Mouse (Mus musculus): Measurements from ENCODE around the gene Tmem150a. TPM values are rescaled to one million over a fixed set of nuclear protein-coding genes. Genes with fewer than 3 reads are reported as not detected.

Gene Tmem150a
- total and polyA plus RNA-seq, 2 experiments from 2014 or later: 12.9 to 28.5 TPM

DNA sequence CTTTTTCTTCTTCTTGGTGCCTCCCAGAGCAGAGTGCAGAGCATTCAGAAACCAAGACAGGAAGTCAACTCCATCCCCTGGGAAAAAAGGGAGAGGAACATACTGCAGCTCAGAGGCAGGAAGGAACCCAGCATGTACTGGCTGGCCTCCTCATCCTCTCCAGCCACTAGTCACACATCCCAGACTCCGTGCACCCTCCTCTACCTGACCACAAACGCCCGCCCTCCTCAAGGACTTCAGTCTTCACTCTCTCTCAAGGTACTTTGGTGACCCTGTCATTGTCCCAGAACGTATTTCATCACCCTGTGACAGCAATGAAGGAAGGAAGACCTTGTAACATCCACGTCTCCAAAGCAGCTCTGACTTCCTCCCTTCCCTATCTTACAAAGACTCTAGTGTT, 22.1 kb upstream of the Tmem150a start:
- WGBS: 88% methylated on average over 5 of the region's 5 CpGs
- Histone ChIP-seq H3K27ac (ENCODE audit: low read depth, low read length) (no peak overlapping the region), H3K9me3 (ENCODE audit: low read length) (no peaks in the 10 kb centered on the region), H3K27me3 (ENCODE audit: insufficient read depth, low read length) (no peaks in the 10 kb centered on the region), H3K4me1 (ENCODE audit: insufficient read depth, low read length) (no peaks in the 10 kb centered on the region), H3K36me3 (ENCODE audit: insufficient read depth, low read length) (peaks cover 65% of the 10 kb centered on the region), H3K9ac (replicated peaks; ENCODE audit: low read length, poor library complexity, severe bottlenecking) (no peak overlapping the region), H3K4me3 (ENCODE audit: low read depth, low read length) (no peak overlapping the region), H3K4me2 (ENCODE audit: low read depth, low read length, poor library complexity, severe bottlenecking) (no peak overlapping the region)
- TF ChIP-seq CTCF (IDR thresholded peaks at IDR 0.05): no peak
- DNase-seq (ENCODE audit: low spot score) (no peak), ATAC-seq (ENCODE audit: low FRiP score) (no peak)

DNA sequence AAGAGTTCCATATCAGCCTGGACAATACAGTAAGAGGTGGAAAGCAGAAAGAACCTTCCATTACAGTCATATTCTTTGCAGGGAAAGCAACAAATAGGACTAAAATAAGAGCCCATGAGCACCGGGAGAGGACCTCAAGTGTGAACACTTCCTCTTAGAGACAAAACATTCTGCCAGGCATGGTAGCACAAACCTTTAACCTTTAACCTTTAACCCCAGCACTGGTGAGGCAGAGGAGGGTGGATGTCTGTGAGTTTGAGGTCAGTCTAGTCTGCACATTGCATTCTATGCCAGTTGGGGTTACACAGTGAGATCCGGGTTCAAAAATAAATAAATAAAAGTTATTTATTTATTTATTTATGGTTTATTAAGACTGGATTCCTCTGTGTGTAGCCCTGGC, 14.8 kb upstream of the Tmem150a start:
- 60% methylated on average over 2 of the region's 2 CpGs for WGBS
- H3K4me2 ChIP-seq (ENCODE audit: low read depth, low read length, poor library complexity, severe bottlenecking): no peak overlapping the region
- H3K9ac ChIP-seq (replicated peaks; ENCODE audit: low read length, poor library complexity, severe bottlenecking): no peak overlapping the region
- no peaks in the 10 kb centered on the region for H3K9me3 ChIP-seq (ENCODE audit: low read length)
- no peak for TF ChIP-seq CTCF (IDR thresholded peaks at IDR 0.05)
- no peaks in the 10 kb centered on the region for H3K27me3 ChIP-seq (ENCODE audit: insufficient read depth, low read length)
- no peak for DNase-seq (ENCODE audit: low spot score)
- H3K4me1 ChIP-seq (ENCODE audit: insufficient read depth, low read length): peaks cover 7% of the 10 kb centered on the region; the same call in 1 of the 2 replicates
- no peak overlapping the region for H3K27ac ChIP-seq (ENCODE audit: low read depth, low read length)
- H3K4me3 ChIP-seq (ENCODE audit: low read depth, low read length): no peak overlapping the region
- H3K36me3 ChIP-seq (ENCODE audit: insufficient read depth, low read length): peaks cover 29% of the 10 kb centered on the region
- ATAC-seq (ENCODE audit: low FRiP score): no peak

DNA sequence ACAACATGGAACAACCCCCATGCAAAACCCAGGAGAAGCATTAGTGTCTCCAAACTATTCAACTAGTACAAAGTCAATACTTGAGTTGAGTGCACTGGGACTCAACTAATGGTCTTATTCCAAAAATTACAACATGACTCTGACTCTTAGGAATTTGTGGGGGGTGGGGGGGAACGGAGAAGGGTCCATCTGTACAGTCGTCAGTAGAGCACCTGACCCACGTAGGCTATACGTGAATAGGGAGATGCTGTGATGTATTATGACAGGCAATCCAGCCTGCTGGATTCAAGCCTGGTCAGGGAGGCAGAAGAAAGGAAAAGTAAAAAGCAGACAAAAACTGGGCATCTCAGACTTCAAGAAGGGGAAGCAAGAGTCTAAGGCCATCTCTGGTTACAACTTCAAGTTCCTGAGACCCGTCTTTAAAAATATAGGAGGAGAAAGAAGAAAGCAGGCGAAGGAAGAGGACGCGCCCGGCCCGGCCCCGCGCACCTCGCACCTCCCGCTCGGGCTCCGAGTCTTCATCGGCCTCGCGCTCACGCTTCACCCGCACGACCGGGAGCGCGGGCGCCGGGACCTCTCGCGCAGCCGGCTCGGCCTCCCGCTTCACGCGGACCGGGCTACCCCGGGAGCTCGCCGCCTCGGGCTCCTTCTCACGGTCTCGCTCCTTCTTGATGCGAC, 10.7 kb upstream of the Tmem150a start:
- TF ChIP-seq CTCF (IDR thresholded peaks at IDR 0.05): no peak
- under 1% methylated on average over 42 of the region's 42 CpGs for WGBS
- DNase-seq (ENCODE audit: low spot score): no peak
- H3K27ac ChIP-seq (ENCODE audit: low read depth, low read length): peak overlapping the region; percentile 62
- H3K4me2 ChIP-seq (ENCODE audit: low read depth, low read length, poor library complexity, severe bottlenecking): peak overlapping the region; percentile 89
- H3K27me3 ChIP-seq (ENCODE audit: insufficient read depth, low read length): no peaks in the 10 kb centered on the region
- peak; percentile 38 for ATAC-seq (ENCODE audit: low FRiP score)
- peaks cover 13% of the 10 kb centered on the region; the same call in 1 of the 2 replicates for H3K4me1 ChIP-seq (ENCODE audit: insufficient read depth, low read length)
- peak overlapping the region; percentile 80 for H3K9ac ChIP-seq (replicated peaks; ENCODE audit: low read length, poor library complexity, severe bottlenecking)
- H3K36me3 ChIP-seq (ENCODE audit: insufficient read depth, low read length): peaks cover 10% of the 10 kb centered on the region
- peak overlapping the region; percentile 88 for H3K4me3 ChIP-seq (ENCODE audit: low read depth, low read length)
- H3K9me3 ChIP-seq (ENCODE audit: low read length): no peaks in the 10 kb centered on the region

DNA sequence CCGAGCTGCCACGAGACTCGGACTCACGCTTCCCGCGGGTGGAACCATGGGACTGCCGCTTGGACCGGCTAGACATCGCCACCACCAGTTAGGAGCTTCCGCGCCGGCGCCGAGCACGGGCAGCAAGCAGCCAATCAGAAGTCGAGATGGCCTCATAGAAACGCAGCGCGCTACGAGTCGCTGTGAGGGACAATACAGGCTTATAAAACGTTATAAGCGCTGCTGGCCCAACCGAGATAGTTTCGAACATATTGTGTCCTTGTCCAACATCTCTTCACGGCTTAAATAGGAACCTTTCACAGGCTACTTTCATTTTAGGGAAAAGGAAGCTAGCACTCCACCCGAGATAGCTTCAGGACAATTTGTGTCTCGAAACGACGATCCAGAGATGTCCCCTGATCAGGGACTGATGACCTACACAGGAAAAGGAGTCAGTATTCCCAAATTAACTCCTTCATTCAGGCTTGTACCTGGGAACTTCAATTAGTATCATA, 10.1 kb upstream of the Tmem150a start, which contains the start of gene Usp39:
Gene Usp39 (minus strand): TSS at position 111 of the 494 bp plus-strand sequence.
- H3K36me3 ChIP-seq (ENCODE audit: insufficient read depth, low read length): peaks cover 10% of the 10 kb centered on the region
- H3K4me3 ChIP-seq (ENCODE audit: low read depth, low read length): peak within 1 kb of the TSS; percentile 88
- DNase-seq (ENCODE audit: low spot score) (peak; percentile 98), ATAC-seq (ENCODE audit: low FRiP score) (peak; percentile 86)
- H3K9ac ChIP-seq (replicated peaks; ENCODE audit: low read length, poor library complexity, severe bottlenecking): peak within 1 kb of the TSS; percentile 80
- under 1% methylated on average over 30 of the region's 30 CpGs for WGBS
- peak within 1 kb of the TSS; percentile 89 for H3K4me2 ChIP-seq (ENCODE audit: low read depth, low read length, poor library complexity, severe bottlenecking)
- no peaks in the 10 kb centered on the region for H3K27me3 ChIP-seq (ENCODE audit: insufficient read depth, low read length)
- peak; percentile 24 for TF ChIP-seq CTCF (IDR thresholded peaks at IDR 0.05)
- H3K4me1 ChIP-seq (ENCODE audit: insufficient read depth, low read length): peaks cover 13% of the 10 kb centered on the region; the same call in 1 of the 2 replicates
- H3K27ac ChIP-seq (ENCODE audit: low read depth, low read length): peak within 1 kb of the TSS; percentile 62
- H3K9me3 ChIP-seq (ENCODE audit: low read length): no peaks in the 10 kb centered on the region

DNA sequence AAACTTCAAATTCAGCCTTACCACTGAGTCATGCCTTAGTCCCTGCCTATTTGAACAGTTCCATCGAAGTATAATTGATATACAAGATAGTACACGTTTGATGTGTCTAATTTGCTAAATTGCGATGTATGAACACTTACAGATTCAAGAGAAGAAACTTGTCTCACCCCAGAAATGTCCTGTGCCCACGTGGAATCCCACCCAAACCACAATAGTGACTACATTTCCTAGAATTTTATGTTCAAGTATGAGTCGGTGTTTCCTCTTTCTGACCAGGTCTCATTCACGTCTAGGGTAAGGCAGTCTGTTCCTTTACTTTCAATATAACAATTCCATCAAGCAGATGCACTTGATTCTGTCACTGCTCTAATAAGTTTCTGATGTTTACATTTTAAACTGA, 9.6 kb upstream of the Tmem150a start:
- Histone ChIP-seq H3K4me1 (ENCODE audit: insufficient read depth, low read length) (peaks cover 13% of the 10 kb centered on the region; the same call in 1 of the 2 replicates), H3K9ac (replicated peaks; ENCODE audit: low read length, poor library complexity, severe bottlenecking) (no peak overlapping the region), H3K4me2 (ENCODE audit: low read depth, low read length, poor library complexity, severe bottlenecking) (peak overlapping the region; percentile 89), H3K9me3 (ENCODE audit: low read length) (no peaks in the 10 kb centered on the region), H3K27me3 (ENCODE audit: insufficient read depth, low read length) (no peaks in the 10 kb centered on the region), H3K4me3 (ENCODE audit: low read depth, low read length) (peak overlapping the region; percentile 88), H3K27ac (ENCODE audit: low read depth, low read length) (no peak overlapping the region), H3K36me3 (ENCODE audit: insufficient read depth, low read length) (peaks cover 12% of the 10 kb centered on the region)
- ATAC-seq (ENCODE audit: low FRiP score) (no peak), DNase-seq (ENCODE audit: low spot score) (no peak)
- WGBS: 49% methylated on average over 6 of the region's 6 CpGs
- TF ChIP-seq CTCF (IDR thresholded peaks at IDR 0.05): no peak

GRCm38 (mm10) chr6:72346261-72346660, 9.0 kb upstream of the Tmem150a start:
- Histone ChIP-seq H3K27ac (ENCODE audit: low read depth, low read length) (no peak overlapping the region), H3K36me3 (ENCODE audit: insufficient read depth, low read length) (peaks cover 15% of the 10 kb centered on the region), H3K27me3 (ENCODE audit: insufficient read depth, low read length) (no peaks in the 10 kb centered on the region), H3K4me2 (ENCODE audit: low read depth, low read length, poor library complexity, severe bottlenecking) (peak overlapping the region; percentile 85; the same call in 1 of the 2 replicates), H3K4me3 (ENCODE audit: low read depth, low read length) (no peak overlapping the region), H3K9ac (replicated peaks; ENCODE audit: low read length, poor library complexity, severe bottlenecking) (no peak overlapping the region), H3K9me3 (ENCODE audit: low read length) (no peaks in the 10 kb centered on the region), H3K4me1 (ENCODE audit: insufficient read depth, low read length) (peaks cover 13% of the 10 kb centered on the region; the same call in 1 of the 2 replicates)
- 89% methylated on average over 4 of the region's 4 CpGs for WGBS
- DNase-seq (ENCODE audit: low spot score) (no peak), ATAC-seq (ENCODE audit: low FRiP score) (no peak)
- no peak for TF ChIP-seq CTCF (IDR thresholded peaks at IDR 0.05)

Data from midbrain, postnatal 0 days (tissue).